Mouse (Mus musculus) erythroblast, embryonic 14.5 days (primary cell): ENCODE results near the gene Col5a1. TPM values are rescaled to one million over a fixed set of nuclear protein-coding genes. Genes with fewer than 3 reads are reported as not detected.

Source experiments
- H3K27me3 ChIP-seq: 2 replicates; pipeline ENCODE4 v1.6.1; 2012; ENCODE audit warnings: inconsistent platforms; ENCODE audit not compliant: control insufficient read depth
- H3K36me3 ChIP-seq: 2 replicates; pipeline ENCODE4 v1.6.1; 2012; ENCODE audit warnings: mild to moderate bottlenecking, inconsistent platforms; ENCODE audit not compliant: control insufficient read depth
- H3K4me1 ChIP-seq: 2 replicates; pipeline ENCODE4 v1.6.1; 2012; ENCODE audit warnings: inconsistent platforms; ENCODE audit not compliant: control insufficient read depth
- H3K4me3 ChIP-seq: replicated peaks from 2 replicates; pipeline ENCODE3; 2012; ENCODE audit warnings: moderate library complexity, mild to moderate bottlenecking, inconsistent platforms
- H3K9me3 ChIP-seq: 2 replicates; pipeline ENCODE4 v1.6.1; 2012; ENCODE audit warnings: low read length, inconsistent platforms, mixed read lengths; ENCODE audit not compliant: control insufficient read depth
- GATA1 ChIP-seq: IDR thresholded peaks from 2 replicates; pipeline ENCODE4 v1.6.1; 2012; ENCODE audit warnings: low read length, inconsistent platforms, mixed read lengths
- TAL1 ChIP-seq: IDR thresholded peaks from 3 replicates; pipeline ENCODE4 v1.6.1; 2012; ENCODE audit warnings: low read length, inconsistent platforms, mixed read lengths
- polyA plus RNA-seq: library from polyadenylated mRNA; stranded (reverse); fragments of >175 nt; gene quantifications from 2 replicates; pipeline ENCODE4 v1.2.3, GENCODE M21; 2012

Gene Col5a1
- polyA plus RNA-seq, 1 experiment, result 1.2 TPM

DNA sequence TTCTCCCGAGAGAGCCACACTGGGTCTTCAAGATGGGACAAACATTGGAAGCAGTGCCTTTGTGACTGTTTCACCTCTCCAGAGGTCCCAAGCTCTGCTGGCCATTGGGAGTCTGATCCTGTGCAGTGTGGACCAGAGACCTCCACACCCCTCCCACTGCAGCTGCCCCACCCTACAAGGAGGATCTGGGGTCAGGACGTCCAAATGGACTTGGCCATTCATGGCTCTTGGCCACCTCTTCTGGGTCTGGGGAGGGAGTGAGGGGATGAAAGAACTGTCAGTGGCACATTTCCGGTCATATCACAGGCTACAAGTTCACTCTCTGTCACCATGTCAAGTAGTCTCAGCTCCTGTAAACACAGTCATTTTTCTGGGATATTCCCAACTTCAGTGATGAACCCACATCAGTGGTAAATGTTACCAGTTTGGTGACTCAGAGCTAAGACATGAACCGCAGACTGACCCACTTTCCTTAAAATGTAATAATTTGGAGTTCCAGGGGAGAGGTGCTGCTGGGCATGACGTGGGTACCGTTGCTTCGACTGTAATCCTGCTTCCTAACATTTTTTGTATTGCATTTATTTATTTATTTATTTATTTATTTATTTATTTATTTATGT lies 5.8 kb downstream of the Col5a1 start:
- Histone ChIP-seq H3K9me3 (peaks cover 3% of the 10 kb centered on the region; the same call in 1 of the 2 replicates), H3K4me1 (no peaks in the 10 kb centered on the region), H3K36me3 (no peaks in the 10 kb centered on the region), H3K4me3 (no peak overlapping the region), H3K27me3 (peaks cover 26% of the 10 kb centered on the region)
- TF ChIP-seq GATA1 (no peak), TAL1 (no peak)

GRCm38 (mm10) chr2:27893015-27893414 lies 6.8 kb downstream of the Col5a1 start:
- TF ChIP-seq GATA1 (no peak), TAL1 (no peak)
- H3K4me1 ChIP-seq, result no peaks in the 10 kb centered on the region
- no peak overlapping the region for H3K4me3 ChIP-seq
- H3K36me3 ChIP-seq, result no peaks in the 10 kb centered on the region
- H3K9me3 ChIP-seq, result peaks cover 3% of the 10 kb centered on the region; the same call in 1 of the 2 replicates
- peaks cover 17% of the 10 kb centered on the region for H3K27me3 ChIP-seq

GRCm38 (mm10) chr2:27894986-27895385 lies 8.8 kb downstream of the Col5a1 start:
- Histone ChIP-seq H3K27me3 (no peaks in the 10 kb centered on the region), H3K4me3 (no peak overlapping the region), H3K4me1 (no peaks in the 10 kb centered on the region), H3K9me3 (peaks cover 3% of the 10 kb centered on the region; the same call in 1 of the 2 replicates), H3K36me3 (no peaks in the 10 kb centered on the region)
- no peak for TF ChIP-seq TAL1
- no peak for TF ChIP-seq GATA1

GRCm38 (mm10) chr2:27895648-27896047 lies 9.4 kb downstream of the Col5a1 start:
- Histone ChIP-seq H3K4me1 (no peaks in the 10 kb centered on the region), H3K27me3 (no peaks in the 10 kb centered on the region), H3K36me3 (no peaks in the 10 kb centered on the region), H3K4me3 (no peak overlapping the region), H3K9me3 (peaks cover 3% of the 10 kb centered on the region; the same call in 1 of the 2 replicates)
- TF ChIP-seq GATA1 (no peak), TAL1 (no peak)

- H3K27me3 ChIP-seq, result no peaks in the 10 kb centered on the region
- TF ChIP-seq GATA1, result no peak
- TF ChIP-seq TAL1, result no peak
These were observed 10.9 kb downstream of the Col5a1 start for GRCm38 (mm10) chr2:27897161-27897560.

GRCm38 (mm10) chr2:27899894-27900293 lies 13.7 kb downstream of the Col5a1 start:
- Histone ChIP-seq H3K4me1 (no peaks in the 10 kb centered on the region), H3K27me3 (no peaks in the 10 kb centered on the region), H3K9me3 (no peaks in the 10 kb centered on the region), H3K36me3 (no peaks in the 10 kb centered on the region), H3K4me3 (no peak overlapping the region)
- no peak for TF ChIP-seq GATA1
- TF ChIP-seq TAL1, result no peak

More at GRCm38 (mm10) chr2:27897161-27897560, 10.9 kb downstream of the Col5a1 start:
- H3K4me3 ChIP-seq, result no peak overlapping the region
- H3K9me3 ChIP-seq, result peaks cover 3% of the 10 kb centered on the region; the same call in 1 of the 2 replicates
- H3K4me1 ChIP-seq, result no peaks in the 10 kb centered on the region
- no peaks in the 10 kb centered on the region for H3K36me3 ChIP-seq

DNA sequence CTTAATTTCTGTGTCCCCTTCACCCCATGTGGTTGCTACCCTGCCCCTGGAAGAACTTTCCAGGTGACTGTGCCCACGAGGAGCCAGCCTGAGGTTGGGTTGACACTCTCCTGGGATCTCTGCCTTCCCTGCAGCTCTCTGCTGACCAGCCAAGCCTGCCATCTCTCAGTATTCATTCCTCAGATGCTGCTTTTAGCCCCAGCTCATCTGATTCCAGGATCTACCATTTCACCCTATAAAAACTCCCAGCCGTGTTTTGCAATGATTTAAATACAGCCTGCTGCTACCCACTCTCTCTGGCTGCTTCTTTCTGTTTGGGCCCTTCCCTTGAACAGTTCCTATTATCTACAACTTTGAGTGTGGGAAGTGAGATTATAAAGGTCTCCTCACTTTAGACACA lies 14.9 kb downstream of the Col5a1 start:
- Histone ChIP-seq H3K27me3 (no peaks in the 10 kb centered on the region), H3K36me3 (no peaks in the 10 kb centered on the region), H3K4me1 (no peaks in the 10 kb centered on the region), H3K4me3 (no peak overlapping the region), H3K9me3 (no peaks in the 10 kb centered on the region)
- TF ChIP-seq GATA1, result no peak
- no peak for TF ChIP-seq TAL1

DNA sequence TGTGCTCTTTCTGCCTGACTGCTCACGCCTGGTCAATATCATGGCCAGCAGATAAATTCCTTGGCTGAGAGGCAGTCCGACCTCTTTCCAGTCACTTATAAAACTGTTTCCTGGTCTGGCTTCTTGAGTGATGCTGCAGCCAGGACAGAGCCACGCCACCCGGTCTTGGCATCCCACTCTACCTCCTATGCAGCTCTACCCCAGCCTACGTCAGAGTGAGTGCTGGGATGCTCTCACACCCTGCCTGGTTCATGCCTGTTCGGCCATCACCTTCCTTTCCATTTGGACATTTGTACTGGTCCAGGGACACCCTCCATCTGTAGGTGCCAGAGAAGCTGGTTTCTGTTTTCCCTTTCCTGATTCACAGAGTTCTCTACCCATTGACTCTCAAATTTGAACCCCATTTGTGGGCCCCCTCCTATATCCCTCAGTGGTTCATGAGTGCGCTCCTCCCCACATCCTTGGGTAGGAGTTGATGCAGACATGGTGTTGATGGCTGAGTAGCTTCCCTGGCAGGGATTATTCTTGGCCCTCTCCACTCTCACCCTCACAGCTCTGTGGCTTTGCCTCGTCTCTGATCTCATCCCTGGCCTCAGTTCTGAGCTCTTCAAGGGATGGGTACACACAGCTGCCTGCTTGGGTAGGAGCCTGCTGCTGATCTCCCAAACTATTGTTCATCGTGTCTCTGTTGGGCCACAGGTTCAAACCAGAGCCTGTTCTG lies 15.5 kb downstream of the Col5a1 start:
- no peaks in the 10 kb centered on the region for H3K27me3 ChIP-seq
- no peaks in the 10 kb centered on the region for H3K4me1 ChIP-seq
- H3K4me3 ChIP-seq, result no peak overlapping the region
- TF ChIP-seq GATA1 (no peak), TAL1 (no peak)
- no peaks in the 10 kb centered on the region for H3K9me3 ChIP-seq
- no peaks in the 10 kb centered on the region for H3K36me3 ChIP-seq

DNA sequence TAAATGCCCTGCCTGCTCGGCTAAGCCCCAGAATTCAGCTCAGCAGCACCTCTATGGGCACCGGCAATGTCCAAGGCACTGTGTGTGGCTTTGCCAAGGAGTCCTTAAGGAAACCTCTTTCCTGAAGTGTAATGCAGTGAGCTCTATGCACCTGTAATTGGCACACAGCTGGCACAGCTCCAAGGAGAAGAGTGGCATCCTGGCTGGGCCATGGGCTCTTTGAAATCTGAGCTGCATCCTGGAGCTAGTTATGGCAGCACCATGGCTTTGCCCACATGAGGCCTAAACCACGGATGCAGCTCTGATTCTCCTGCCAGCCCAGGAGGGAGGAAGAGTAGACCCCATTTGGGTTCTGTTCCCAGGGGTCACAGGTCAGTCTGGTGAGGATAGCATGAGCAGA lies 16.1 kb downstream of the Col5a1 start:
- no peaks in the 10 kb centered on the region for H3K36me3 ChIP-seq
- H3K4me3 ChIP-seq, result no peak overlapping the region
- H3K27me3 ChIP-seq, result no peaks in the 10 kb centered on the region

More for the DNA sequence above, 16.1 kb downstream of the Col5a1 start:
- no peak for TF ChIP-seq GATA1
- no peak for TF ChIP-seq TAL1
- Histone ChIP-seq H3K9me3 (no peaks in the 10 kb centered on the region), H3K4me1 (no peaks in the 10 kb centered on the region)
